Mouse (Mus musculus) T-helper 17 cell (primary cell): ENCODE measurements at regions not wholly inside any gene's neighbourhood (a gene's known extent, or its start where the extent isn't known, plus 50 kb on each side); places are given as distances from the start of the nearest gene placed in this dataset.
"Not testable (repeated sequence)": the region's sequence is repeated elsewhere in the genome, so short reads cannot be mapped to it uniquely, and the experiment has no call there.

ENCODE experiments used
- in situ Hi-C, 2 experiments: fragments of 300-600 bp; cut with MboI, MseI; formaldehyde crosslinking; loops; 1 replicate in 1 of 2; 2 replicates in 1 of 2; pipeline ENCODE4 v1.15.1; 2025; ENCODE audit warnings: high pct_unique_total_duplicates in 2 of 2

DNA sequence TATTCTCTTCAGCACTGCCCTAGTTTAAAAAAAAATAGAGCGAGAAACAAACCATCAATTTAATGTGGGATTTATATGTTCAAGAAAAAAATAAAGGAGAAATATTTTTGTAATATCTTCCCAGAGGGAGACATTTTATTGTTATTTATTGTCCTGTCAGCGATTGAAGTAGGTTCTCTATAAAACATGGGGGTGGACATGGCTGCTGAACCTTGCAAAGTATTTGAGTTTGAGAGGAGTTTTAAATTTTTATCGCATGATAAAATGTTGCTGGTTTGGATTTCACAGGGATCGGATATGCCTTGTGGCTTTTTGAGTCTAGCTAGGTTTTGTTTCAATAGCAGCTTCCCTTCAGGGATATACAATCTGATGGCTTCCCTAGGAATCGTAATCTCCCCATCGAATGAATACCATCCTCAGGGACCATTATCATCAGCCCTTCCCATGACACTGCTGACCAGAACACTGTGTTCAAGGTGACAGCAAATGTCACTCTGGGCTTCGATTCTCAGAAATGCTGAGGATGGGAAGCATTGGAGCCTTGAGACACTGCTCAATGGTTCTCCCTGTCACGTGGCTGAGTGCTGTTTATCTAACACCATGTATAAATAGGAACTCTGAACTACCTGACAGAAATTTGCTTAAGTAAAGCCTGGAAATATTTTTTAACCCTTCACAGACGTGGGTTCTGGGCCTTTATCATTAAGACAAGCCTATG, 228.1 kb upstream of the Tram1l1 start:
- in situ Hi-C loops = no loop called here

DNA sequence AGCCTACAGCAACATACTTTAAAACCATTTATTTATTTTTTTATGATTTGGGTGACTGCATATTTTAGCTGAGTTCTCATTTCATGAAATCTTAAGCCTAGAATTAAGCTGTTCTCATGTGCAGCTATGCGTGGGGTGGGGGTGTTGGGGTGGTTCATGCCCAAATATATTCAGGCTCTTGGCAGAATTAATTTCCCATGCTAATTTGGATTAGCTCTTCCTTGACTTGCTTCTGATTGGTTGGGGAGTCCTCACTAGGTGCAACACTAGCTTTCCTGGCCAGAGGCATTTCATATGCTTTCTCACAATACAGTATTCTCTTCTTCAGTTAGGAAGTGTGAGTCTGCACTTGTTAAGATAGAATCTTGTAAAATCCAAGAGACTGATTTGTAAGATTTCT, 206.7 kb upstream of the Tram1l1 start:
- in situ Hi-C loops = no loop called here

DNA sequence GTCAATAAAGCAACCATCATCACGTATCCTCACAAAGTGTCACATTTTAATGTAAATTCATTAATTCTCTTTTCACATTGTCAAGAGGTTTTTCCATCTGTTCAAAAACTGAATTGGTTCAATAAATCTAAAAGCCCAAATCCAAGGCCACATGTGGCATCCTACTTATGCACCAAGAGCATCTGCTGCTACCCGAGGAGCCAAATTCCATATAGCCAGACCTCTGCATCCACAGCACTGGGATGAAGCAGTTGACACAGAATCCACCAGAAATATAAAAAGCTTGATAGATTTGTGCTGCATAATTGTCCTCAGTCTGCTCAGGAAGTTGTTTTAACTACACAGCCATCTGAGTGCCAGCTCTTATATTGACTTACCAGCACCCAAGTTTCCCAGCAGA, 164.4 kb upstream of the Tram1l1 start:
- in situ Hi-C loops = no loop called here

DNA sequence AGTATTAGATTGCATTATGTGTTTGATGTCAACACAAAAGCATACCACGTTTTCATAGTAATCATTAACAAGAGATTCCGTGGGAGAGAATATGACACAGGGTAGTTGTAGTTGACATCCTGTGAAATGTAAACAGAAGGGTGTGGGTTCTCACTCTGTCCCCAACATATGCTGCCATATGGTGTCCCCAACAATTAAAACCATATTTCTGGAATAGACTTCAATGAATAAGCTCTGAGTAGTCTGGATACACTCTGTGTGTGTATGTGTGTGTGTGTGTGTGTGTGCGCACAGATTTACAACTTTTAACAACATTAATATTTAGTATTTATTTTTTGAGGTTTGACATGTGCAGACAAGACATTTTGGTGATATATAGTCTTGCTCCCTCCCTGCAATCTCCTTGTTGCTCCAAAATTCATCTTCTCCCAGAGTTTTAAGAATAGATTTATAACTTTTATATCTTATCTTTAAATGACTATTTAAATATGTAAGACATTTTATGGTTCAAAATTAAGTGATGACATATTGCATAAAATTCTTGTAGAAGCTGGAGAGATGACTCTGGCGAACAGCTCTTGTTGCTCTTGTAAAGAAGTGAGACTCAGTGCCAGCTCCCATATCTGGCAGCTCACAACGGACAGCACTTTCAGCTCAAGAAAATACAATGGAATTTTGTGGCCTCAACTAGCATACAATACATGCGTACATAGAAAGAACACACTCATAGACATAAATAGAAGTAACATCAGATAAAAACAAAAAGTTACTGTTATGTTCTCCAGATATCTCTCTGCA, 162.6 kb upstream of the Tram1l1 start:
- in situ Hi-C loops = no loop called here

DNA sequence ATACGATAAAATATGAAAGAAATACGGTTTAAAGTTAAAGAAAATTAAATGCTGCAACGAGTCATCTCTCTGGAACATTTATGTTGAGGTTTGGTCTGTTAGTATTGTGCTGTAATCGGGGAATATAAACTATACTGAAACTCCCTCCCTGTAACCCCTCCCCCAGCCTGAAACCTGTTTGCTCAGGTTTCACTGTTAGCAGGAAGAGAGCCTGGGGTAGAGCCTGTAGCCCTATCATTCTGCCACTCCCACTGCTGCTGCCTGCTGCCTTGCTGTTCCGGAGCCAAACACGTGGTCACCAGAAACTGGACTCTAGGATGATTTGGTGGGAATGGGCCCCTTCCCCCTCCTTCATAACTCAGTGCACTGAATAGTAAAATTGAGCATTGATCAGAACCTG, 127.3 kb upstream of the Tram1l1 start:
- in situ Hi-C loops = not testable (repeated sequence)

DNA sequence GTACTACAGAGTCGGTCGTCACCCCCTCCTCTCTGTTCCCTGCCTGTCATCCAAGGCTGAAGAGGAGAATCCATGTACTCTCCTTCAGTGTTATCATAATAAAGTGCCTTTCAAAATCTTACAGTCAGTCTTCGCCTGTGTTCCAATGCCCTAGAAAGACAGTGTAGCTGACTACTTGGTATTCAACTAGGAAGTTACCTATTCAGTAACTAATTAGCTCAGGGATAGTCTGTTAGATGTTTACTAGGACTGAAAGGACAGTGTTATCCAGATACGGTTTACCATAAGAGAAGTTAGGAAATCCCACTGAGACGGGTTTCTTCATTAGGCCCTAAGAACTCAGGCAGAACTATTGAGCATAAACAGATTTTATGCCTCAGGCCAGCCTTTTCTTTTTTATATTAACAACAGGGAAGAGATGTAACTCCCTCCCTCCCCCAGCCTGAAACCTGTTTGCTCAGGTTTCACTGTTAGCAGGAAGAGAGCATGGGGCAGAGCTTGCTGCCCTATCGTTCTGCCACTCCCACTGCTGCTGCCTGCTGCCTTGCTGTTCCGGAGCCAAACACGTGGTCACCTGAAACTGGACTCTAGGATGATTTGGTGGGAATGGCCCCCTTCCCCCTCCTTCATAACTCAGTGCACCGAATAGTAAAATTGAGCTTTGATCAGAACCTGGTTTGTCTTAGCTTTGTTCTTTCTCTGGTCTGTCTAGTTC, 120.3 kb upstream of the Tram1l1 start:
- in situ Hi-C loops = not testable (repeated sequence)

DNA sequence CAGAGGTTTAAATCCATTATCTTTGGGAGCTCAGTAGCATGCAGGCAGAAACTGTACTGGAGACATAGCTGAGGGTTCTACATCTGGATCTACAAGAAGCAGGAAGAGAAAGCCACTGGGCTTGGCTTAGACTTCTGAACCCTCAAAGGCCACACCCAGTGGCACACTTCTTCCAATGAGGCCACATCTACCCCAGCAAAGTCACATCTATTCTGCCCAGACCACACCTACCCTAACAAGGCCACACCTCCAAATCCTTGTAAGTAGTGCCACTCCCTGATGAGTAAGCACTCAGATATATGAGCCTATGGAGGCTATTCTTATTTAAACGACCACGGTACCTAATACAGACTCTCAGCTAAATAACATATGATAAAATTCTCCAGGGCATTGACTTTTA, 103.5 kb upstream of the Tram1l1 start:
- in situ Hi-C loops = no loop called here

DNA sequence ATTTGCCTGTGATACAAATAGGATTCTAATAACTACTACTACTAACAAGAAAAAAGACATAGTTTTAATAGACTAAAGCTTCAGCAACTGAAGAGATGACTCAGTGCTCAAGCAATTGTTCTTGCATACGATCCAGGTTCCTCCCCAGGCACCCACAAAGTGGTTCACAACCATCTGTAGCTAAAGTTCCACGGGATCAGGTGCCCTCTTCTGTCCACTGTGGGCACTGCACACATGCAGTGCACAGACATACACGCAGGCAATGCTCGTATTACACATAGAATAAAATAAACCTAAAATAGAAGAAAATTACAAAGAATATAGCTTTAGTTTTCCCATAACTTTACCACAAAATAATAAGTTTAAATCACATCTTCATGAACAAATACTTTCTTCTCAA, 94.7 kb upstream of the Tram1l1 start:
- in situ Hi-C loops = no loop called here

DNA sequence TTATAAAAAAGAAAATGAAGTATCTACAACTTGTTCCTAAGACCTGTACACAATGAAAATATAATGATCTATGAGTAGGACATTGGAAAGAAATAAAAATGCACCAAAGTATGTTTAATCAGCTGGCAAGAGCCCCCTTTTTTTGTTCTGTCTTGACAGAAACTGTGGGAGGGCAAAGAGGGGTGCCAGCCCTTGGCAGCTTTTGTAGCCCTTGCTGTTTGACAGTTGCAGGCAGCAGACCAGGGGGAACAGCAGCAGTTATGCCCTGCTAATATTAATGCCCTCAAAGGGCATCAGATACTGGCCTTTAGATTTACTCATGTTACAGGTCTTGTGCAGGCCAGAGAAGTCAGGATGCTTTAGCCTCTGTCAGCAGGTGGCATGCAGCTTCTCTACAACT, 93.0 kb upstream of the Tram1l1 start:
- in situ Hi-C loops = no loop called here

DNA sequence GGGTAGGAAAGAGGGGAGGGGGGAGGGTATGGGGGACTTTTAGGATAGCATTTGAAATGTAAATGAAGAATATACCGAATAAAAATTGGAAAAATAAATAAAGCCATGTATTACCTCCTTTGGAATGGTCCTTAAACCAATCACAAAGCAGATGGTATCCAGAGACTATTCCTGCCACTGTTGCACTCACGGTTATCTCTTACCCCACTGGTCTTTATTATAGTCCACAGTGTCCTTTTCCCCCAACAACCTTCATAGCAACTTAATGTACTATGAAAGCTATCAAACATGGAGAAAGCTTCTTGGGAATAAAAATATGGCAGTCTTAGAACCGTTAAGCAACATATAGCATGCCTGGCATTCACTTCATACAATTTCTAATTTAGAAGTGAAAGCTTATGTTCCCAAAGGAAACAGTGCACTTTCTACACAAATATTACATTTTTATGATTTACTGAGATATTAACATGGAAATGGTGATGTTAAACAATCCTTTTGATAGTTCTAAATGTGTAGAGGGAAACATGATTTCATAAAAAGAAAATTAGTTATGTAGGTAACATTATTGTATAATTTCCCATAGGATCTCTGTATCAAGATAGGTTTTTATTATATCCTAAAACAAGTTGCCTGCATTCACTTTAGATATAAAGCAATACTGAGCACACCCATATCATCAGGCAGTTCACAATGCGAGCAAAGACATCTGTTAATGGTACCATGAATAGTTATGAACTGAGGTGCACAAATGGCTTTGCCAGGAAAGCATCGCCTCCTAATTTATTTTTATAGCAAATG, 79.5 kb upstream of the Tram1l1 start:
- in situ Hi-C loops = no loop called here

DNA sequence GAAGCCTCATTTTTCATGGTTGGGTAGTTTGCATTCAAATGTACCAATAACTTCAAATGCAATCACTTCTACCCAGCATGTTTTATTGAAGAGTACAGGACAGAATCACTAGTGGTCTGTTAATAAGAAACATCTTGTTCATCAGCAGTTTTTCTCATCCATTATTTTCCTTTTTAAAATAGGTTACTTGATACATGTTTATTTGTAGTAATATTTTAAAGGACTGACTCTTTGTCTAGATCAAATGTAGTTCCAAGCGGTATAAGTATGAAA, 79.0 kb upstream of the Tram1l1 start:
- in situ Hi-C loops = no loop called here

DNA sequence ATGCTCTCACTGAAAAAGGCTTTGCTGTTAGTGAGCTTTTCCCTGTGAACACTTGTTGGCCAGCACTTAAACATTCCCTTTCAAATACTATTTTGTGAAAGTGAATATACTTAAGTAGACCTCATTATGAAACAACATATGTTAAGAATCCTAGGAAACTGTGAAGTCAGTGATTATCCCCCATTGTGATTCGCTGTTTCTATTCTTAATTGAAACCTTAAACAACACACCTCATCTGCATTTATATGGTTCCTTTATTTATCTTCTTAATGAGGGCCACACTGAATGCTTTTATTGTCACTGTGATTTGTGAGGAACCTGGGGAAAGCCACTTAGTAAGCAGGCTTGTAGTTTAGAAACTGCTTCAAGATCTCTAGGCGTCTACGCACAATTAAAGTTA, 58.5 kb upstream of the Tram1l1 start:
- in situ Hi-C loops = no loop called here

DNA sequence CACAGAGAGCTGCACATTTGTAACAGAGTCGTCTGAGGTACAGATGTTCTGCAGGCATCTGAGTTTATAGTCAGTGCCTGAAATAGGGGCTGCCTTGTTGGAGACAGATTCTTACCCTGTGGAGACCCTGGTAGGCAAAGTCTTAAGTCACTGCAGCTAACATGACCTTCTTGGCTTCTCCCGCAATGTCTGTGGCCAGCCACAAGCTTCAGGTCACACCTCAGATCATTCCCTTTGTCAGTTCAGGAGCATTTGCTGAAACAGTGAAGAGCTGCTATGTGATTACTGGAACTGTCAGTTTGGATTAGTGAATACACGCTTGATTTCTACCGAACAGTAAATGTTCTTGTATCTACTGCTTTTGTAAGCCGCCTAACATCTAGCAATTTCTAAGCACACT, 53.8 kb upstream of the Tram1l1 start:
- in situ Hi-C loops = no loop called here

DNA sequence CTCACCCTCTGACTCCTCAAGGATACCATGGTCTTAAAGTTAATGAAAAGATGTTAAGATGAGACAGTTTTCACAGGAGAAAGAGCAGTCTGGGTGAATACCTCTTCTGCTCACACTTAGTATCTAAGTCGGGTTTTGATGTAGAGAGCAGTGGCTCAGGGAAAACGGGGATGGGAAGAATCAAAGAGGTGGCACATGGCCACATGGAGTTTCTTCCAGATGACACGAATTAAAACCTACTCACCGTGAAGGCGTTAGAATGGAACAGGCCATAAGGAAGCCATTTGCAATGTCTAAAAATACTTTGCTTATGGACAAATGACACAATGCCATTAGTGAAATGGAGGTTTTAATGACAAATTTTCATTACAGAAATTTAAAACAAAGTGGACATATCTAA, 50.1 kb upstream of the Tram1l1 start:
- in situ Hi-C loops = no loop called here
